Mouse (Mus musculus) MEL (cell line): ENCODE results near the gene Scn4b. TPM values are rescaled to one million over a fixed set of nuclear protein-coding genes. Genes with fewer than 3 reads are reported as not detected.

Experiments
- DNase-seq: peaks from one replicate; pipeline ENCODE4 v3.0.0; 2011; ENCODE audit warnings: low read depth, low spot score
- H3K27ac ChIP-seq: 2 replicates; pipeline ENCODE4 v1.5.1; 2012; ENCODE audit warnings: low read depth, mild to moderate bottlenecking, control low read depth, low read length, moderate library complexity; ENCODE audit not compliant: control insufficient read depth
- H3K27me3 ChIP-seq, 2 experiments: fragments of 150-350 bp in 1 of 2; sonication (generic) in 1 of 2; 2 replicates each; pipeline ENCODE4 v1.6.1; 2012; ENCODE audit warnings: low read length in 2 of 2, mild to moderate bottlenecking in 2 of 2, improper control_type of control experiment in 1 of 2, moderate library complexity in 1 of 2; ENCODE audit not compliant: insufficient read depth in 2 of 2, control insufficient read depth in 1 of 2
- H3K36me3 ChIP-seq, 2 experiments: 2 replicates each; pipeline ENCODE4 v1.6.1; 2012 to 2014; ENCODE audit warnings: low read length in 2 of 2, improper control_type of control experiment in 1 of 2, inconsistent platforms in 1 of 2, mild to moderate bottlenecking in 1 of 2; ENCODE audit not compliant: insufficient read depth in 2 of 2, control insufficient read depth in 1 of 2
- H3K4me1 ChIP-seq, 2 experiments: fragments of 150-350 bp in 1 of 2; sonication (generic) in 1 of 2; 2 replicates each; pipeline ENCODE4 v1.6.1; 2012; ENCODE audit warnings: low read length in 2 of 2, improper control_type of control experiment in 1 of 2, mild to moderate bottlenecking in 1 of 2; ENCODE audit not compliant: insufficient read depth in 2 of 2, control insufficient read depth in 1 of 2
- H3K4me3 ChIP-seq, 2 experiments: fragments of 150-350 bp in 1 of 2; sonication (generic) in 1 of 2; 2 replicates each; pipeline ENCODE4 v1.5.1; 2012; ENCODE audit warnings: low read depth in 2 of 2, low read length in 2 of 2, mild to moderate bottlenecking in 2 of 2, moderate library complexity in 2 of 2, control low read depth in 1 of 2, improper control_type of control experiment in 1 of 2; ENCODE audit not compliant: control insufficient read depth in 1 of 2, insufficient read depth in 1 of 2
- H3K79me2 ChIP-seq: 2 replicates; pipeline ENCODE4 v1.6.1; 2012; ENCODE audit warnings: mild to moderate bottlenecking, low read length, moderate library complexity; ENCODE audit not compliant: control insufficient read depth, poor library complexity, insufficient read depth
- H3K9ac ChIP-seq: 2 replicates; pipeline ENCODE4 v1.6.1; 2012; ENCODE audit warnings: low read depth, mild to moderate bottlenecking, control low read depth, low read length, moderate library complexity; ENCODE audit not compliant: control insufficient read depth, poor library complexity, severe bottlenecking
- H3K9me3 ChIP-seq: fragments of 150-350 bp; sonication (generic); replicated peaks from 2 replicates; pipeline ENCODE4 v1.6.1; 2012; ENCODE audit warnings: mild to moderate bottlenecking, low read length, improper control_type of control experiment, moderate library complexity; ENCODE audit not compliant: insufficient read depth
- BHLHE40 ChIP-seq: IDR thresholded peaks from 2 replicates; pipeline ENCODE4 v1.6.1; 2012; ENCODE audit warnings: low read depth, mild to moderate bottlenecking, inconsistent platforms, low read length, improper control_type of control experiment, borderline replicate concordance
- CHD2 ChIP-seq: IDR thresholded peaks from 2 replicates; pipeline ENCODE4 v1.6.1; 2011; ENCODE audit warnings: low read length, improper control_type of control experiment
- CTCF ChIP-seq, 3 experiments: IDR thresholded peaks in 2 of 3; conservative IDR thresholded peaks in 1 of 3; 2 replicates each; pipeline ENCODE4 v1.5.1; 2011 to 2012; ENCODE audit warnings: low read length in 3 of 3, low read depth in 2 of 3, mild to moderate bottlenecking in 2 of 3, improper control_type of control experiment in 1 of 3, inconsistent platforms in 1 of 3, mixed read lengths in 1 of 3, moderate library complexity in 1 of 3; ENCODE audit not compliant: control insufficient read depth in 1 of 3, insufficient read depth in 1 of 3, poor library complexity in 1 of 3, severe bottlenecking in 1 of 3
- ELF1 ChIP-seq: IDR thresholded peaks from 2 replicates; pipeline ENCODE4 v1.6.1; 2014; ENCODE audit warnings: low read depth, mild to moderate bottlenecking, inconsistent platforms, low read length, improper control_type of control experiment, moderate library complexity
- ETS1 ChIP-seq: IDR thresholded peaks from 2 replicates; pipeline ENCODE4 v1.6.1; 2012; ENCODE audit warnings: low read depth, mild to moderate bottlenecking, inconsistent platforms, low read length, improper control_type of control experiment, moderate library complexity
- GABPA ChIP-seq: IDR thresholded peaks from 2 replicates; pipeline ENCODE4 v1.6.1; 2012; ENCODE audit warnings: low read depth, mild to moderate bottlenecking, inconsistent platforms, low read length, improper control_type of control experiment, moderate library complexity
- GATA1 ChIP-seq: IDR thresholded peaks from 2 replicates; pipeline ENCODE4 v1.6.1; 2011; ENCODE audit warnings: low read depth, low read length, improper control_type of control experiment
- MAFK ChIP-seq: IDR thresholded peaks from 2 replicates; pipeline ENCODE4 v1.6.1; 2011; ENCODE audit warnings: low read depth, mild to moderate bottlenecking, low read length, improper control_type of control experiment, borderline replicate concordance
- MAZ ChIP-seq: IDR thresholded peaks from 2 replicates; pipeline ENCODE4 v1.6.1; 2012; ENCODE audit warnings: low read depth, mild to moderate bottlenecking, inconsistent platforms, low read length, improper control_type of control experiment
- MXI1 ChIP-seq: IDR thresholded peaks from 2 replicates; pipeline ENCODE4 v1.6.1; 2011; ENCODE audit warnings: mild to moderate bottlenecking, low read depth, low read length, improper control_type of control experiment
- MYC ChIP-seq: IDR thresholded peaks from 2 replicates; pipeline ENCODE4 v1.6.1; 2011; ENCODE audit warnings: low read depth, mild to moderate bottlenecking, low read length, improper control_type of control experiment, moderate library complexity
- NELFE ChIP-seq: IDR thresholded peaks from 2 replicates; pipeline ENCODE4 v1.6.1; 2011; ENCODE audit warnings: low read depth, low read length, improper control_type of control experiment
- NRF1 ChIP-seq: IDR thresholded peaks from 2 replicates; pipeline ENCODE4 v1.6.1; 2014; ENCODE audit warnings: low read depth, mild to moderate bottlenecking, inconsistent platforms, low read length, improper control_type of control experiment, moderate library complexity; ENCODE audit not compliant: poor library complexity, insufficient read depth, severe bottlenecking
- POLR2AphosphoS2 ChIP-seq: IDR thresholded peaks from 2 replicates; pipeline ENCODE4 v1.6.1; 2011; ENCODE audit warnings: low read length, improper control_type of control experiment
- RAD21 ChIP-seq: IDR thresholded peaks from 2 replicates; pipeline ENCODE4 v1.6.1; 2011; ENCODE audit warnings: mild to moderate bottlenecking, low read depth, low read length, improper control_type of control experiment
- SMC3 ChIP-seq: IDR thresholded peaks from 2 replicates; pipeline ENCODE4 v1.6.1; 2011; ENCODE audit warnings: low read depth, low read length, improper control_type of control experiment
- TAL1 ChIP-seq: IDR thresholded peaks from 2 replicates; pipeline ENCODE4 v1.6.1; 2012; ENCODE audit warnings: mild to moderate bottlenecking, inconsistent platforms, low read length, moderate library complexity, mixed read lengths
- UBTF ChIP-seq: IDR thresholded peaks from 2 replicates; pipeline ENCODE4 v1.6.1; 2012; ENCODE audit warnings: low read depth, mild to moderate bottlenecking, inconsistent platforms, low read length, improper control_type of control experiment, moderate library complexity, borderline replicate concordance; ENCODE audit not compliant: insufficient read depth
- USF1 ChIP-seq: IDR thresholded peaks from 2 replicates; pipeline ENCODE4 v1.6.1; 2014; ENCODE audit warnings: low read depth, mild to moderate bottlenecking, inconsistent platforms, low read length, improper control_type of control experiment, moderate library complexity
- ZC3H11A ChIP-seq: IDR thresholded peaks from 2 replicates; pipeline ENCODE4 v1.6.1; 2012; ENCODE audit warnings: low read depth, mild to moderate bottlenecking, inconsistent platforms, low read length, improper control_type of control experiment
- polyA plus RNA-seq, 2 experiments: library from polyadenylated mRNA; stranded (reverse) in 1 of 2; unstranded in 1 of 2; fragments of >175 nt in 1 of 2; fragments of >200 nt in 1 of 2; gene quantifications; 2 replicates each; pipeline versions ENCODE4 v1.2.1 to v1.2.4; 2012; ENCODE audit warnings: low replicate concordance in 2 of 2, low read depth in 1 of 2; ENCODE audit not compliant: insufficient read length in 2 of 2, insufficient read depth in 1 of 2, missing spikeins in 1 of 2
- total RNA-seq: library from RNA; depleted of rRNA; stranded (reverse); fragments of 300-350 nt; gene quantifications from 2 replicates; pipeline ENCODE4 v1.2.3, GENCODE M21; 2012

Gene Scn4b
- total and polyA plus RNA-seq, 3 experiments: not detected

DNA sequence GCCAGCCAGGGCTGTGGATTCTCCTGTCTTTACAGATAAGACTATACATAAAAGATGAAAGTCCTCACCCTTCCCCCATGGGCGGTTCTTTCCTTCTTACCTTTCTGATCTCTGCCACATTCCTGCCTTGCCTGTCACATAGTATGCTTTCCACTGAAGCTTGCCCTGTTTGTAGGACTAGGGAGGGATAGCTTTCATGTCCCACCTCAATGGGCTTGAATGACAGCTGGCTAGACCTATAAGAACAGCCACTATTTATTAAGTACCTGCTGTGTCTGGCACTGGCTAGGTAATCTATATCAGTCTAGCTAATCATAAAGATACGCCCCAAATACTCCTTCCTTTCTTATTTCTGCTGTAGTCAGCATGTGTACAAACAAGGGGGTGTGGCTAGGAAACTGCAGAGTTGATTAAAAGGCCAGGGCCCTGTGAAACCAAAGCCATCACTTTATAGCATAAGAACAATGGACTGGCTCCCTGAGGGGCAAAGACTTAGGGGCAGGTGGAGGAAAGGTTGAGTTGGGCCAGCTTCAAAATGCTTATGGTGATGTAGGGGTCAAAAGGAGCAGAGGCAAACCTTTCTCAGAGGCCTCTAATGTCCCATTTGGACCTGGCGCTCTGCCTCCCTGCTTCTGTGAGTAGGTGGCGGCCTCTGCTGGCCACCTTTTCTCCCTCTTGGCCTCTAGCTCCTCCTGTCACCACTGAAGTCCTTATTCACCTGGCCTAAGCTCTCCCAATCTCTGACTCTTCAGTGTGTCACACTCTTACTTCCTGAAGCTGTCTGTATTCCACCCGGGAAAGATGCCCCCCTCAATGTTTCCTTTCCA is 4.5 kb upstream of the Scn4b start:
- H3K27me3 ChIP-seq: peaks cover 5 to 8% of the 10 kb centered on the region in 2 experiments

DNA sequence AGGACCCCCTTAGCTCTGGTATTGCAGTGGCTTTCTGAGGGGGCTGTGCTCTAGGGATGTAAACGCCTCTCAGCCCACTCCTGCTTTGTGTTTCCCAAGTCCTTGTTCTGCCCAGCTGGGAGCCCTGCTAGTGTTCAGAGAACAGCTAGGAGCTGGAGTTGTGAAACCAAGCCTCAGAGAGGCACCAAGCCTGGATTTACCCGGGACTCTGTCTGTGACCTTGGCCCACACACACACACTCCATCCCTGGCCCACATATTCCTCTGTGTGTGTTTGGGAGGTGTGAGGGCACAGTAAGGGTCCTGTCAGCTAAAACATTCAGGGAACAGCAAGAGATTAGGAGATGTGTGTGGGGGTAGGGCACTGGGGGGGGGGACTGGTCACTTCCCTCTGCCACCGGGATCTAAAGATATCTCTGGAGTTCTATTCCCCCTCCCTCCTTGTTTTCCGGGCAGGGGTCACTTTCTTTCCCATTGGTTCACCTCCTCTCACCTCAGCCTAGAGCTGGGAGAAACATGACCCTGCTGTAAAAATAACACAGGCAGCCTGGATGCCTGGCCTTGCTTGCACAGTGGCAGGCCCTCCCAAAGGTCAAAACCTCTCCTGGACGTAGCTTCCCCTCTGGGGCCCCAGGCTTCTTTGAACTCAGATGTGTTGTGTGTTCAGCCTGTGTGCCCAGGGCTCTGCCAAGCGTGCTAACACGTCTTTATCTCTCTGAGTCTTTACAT is 1.6 kb upstream of the Scn4b start:
- DNase-seq: no peak
- Histone ChIP-seq H3K79me2 (no peaks in the 10 kb centered on the region), H3K4me1 (no peaks in the 10 kb centered on the region), H3K9me3 (no peaks in the 10 kb centered on the region), H3K27ac (no peak overlapping the region), H3K4me3 (no peak overlapping the region), H3K27me3 (peaks cover 2 to 4% of the 10 kb centered on the region in 2 experiments; a peak in 3 of 4 replicates), H3K9ac (no peak overlapping the region), H3K36me3 (no peaks in the 10 kb centered on the region)
- TF ChIP-seq MAFK (no peak), CHD2 (no peak), CTCF (IDR thresholded peaks at IDR 0.05 in 2 of 3, conservative IDR thresholded peaks at IDR 0.05 in 1 of 3; ENCODE audit: control insufficient read depth in 1 of 3, insufficient read depth in 1 of 3, low read depth in 2 of 3, low read length in 3 of 3, poor library complexity in 1 of 3, severe bottlenecking in 1 of 3) (no peak), NELFE (no peak), MAZ (no peak), ELF1 (no peak), USF1 (no peak), MYC (no peak), POLR2AphosphoS2 (no peak), GATA1 (no peak), MXI1 (no peak), UBTF (no peak), NRF1 (no peak), TAL1 (no peak), SMC3 (no peak), ETS1 (no peak), GABPA (no peak)

More for the DNA sequence above, 4.5 kb upstream of the Scn4b start:
- peak; percentile 63 for DNase-seq
- Histone ChIP-seq H3K79me2 (no peaks in the 10 kb centered on the region), H3K4me1 (no peaks in the 10 kb centered on the region), H3K4me3 (no peak overlapping the region), H3K9me3 (no peaks in the 10 kb centered on the region), H3K27ac (no peak overlapping the region), H3K9ac (no peak overlapping the region), H3K36me3 (no peaks in the 10 kb centered on the region)
- TF ChIP-seq MAFK (0 out of 2 replicates have a peak, but pooled peaks have one; percentile 18), ZC3H11A (peak; percentile 78), ETS1 (no peak), SMC3 (peak; percentile 86), CTCF (IDR thresholded peaks at IDR 0.05 in 2 of 3, conservative IDR thresholded peaks at IDR 0.05 in 1 of 3; ENCODE audit: control insufficient read depth in 1 of 3, insufficient read depth in 1 of 3, low read depth in 2 of 3, low read length in 3 of 3, poor library complexity in 1 of 3, severe bottlenecking in 1 of 3) (peak; percentile 39 to 90 (median 82)), BHLHE40 (no peak), RAD21 (peak; percentile 82)
